Mouse (Mus musculus): ENCODE results near the gene Snap47. TPM values are rescaled to one million over a fixed set of nuclear protein-coding genes. Genes with fewer than 3 reads are reported as not detected.
A peak's percentile ranks its signal among the peaks of the same experiment; 100 is the strongest.

The Snap47 gene
- polyA plus RNA-seq, 1 experiment from 2014 or later = 130 TPM

DNA sequence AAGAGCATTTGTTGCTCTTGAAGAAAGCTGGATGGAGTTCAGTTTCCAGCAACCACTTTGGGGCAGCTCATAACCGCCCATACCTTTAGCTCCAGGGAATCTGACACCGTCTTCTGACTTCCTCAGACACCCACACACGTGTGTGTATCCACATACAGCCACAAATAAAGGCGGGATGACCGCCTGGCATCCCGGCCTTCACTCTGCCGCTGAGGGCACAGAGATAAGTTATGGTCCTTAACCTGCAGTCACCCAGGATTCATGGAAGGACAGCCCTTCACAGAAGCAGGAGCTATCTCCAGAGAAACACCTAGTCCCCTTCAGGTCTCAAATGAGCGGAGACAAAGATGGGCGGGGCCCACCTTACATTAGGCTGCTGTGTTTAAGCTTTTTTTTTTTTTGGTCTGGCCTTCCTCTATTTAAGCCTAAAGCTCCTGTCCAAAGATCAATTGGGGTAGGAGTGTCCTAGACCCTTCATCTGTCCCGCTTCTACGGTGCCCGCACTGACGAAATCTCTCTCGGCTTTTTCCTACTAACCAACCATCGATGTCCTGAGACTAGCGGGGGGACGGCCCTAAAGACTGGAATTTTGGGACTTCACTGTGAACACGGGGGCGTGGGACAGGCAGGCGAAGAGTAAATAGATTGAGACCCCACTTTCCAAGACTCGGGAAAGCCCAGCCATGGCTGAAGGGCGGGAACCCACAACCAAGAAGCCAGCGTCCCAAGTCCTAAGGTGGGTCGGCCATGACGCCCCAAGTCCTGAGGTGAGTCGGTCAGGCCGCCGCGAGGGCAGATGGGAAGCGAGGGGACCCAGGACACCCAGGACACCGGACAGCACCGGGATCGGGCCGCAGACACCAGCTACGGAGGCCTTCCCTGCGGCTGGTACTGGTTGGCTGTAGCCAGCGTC, 20.7 kb upstream of the Snap47 start:
- no peaks in the 10 kb centered on the region for H3K36me3 ChIP-seq (ENCODE audit: control insufficient read depth, insufficient read depth, low read length)
- DNase-seq (ENCODE audit: low spot score) (no peak), ATAC-seq (replicated peaks; ENCODE audit: low FRiP score) (peak; percentile 63)
- H3K27me3 ChIP-seq (ENCODE audit: control insufficient read depth, insufficient read depth, low read length) = no peaks in the 10 kb centered on the region
- 7% methylated on average over 37 of the region's 37 CpGs for WGBS
- H3K27ac ChIP-seq (ENCODE audit: low read depth, low read length) = peak overlapping the region; percentile 47; the same call in 1 of the 2 replicates
- peak overlapping the region; percentile 79 for H3K9ac ChIP-seq (ENCODE audit: low read length)
- H3K4me3 ChIP-seq (ENCODE audit: low read depth, low read length) = peak overlapping the region; percentile 80
- H3K4me1 ChIP-seq (replicated peaks; ENCODE audit: control insufficient read depth, insufficient read depth, low read length) = peaks cover 4% of the 10 kb centered on the region; the same call in 1 of the 2 replicates
- H3K9me3 ChIP-seq (ENCODE audit: control insufficient read depth, low read length) = no peaks in the 10 kb centered on the region
- H3K4me2 ChIP-seq (ENCODE audit: low read depth, low read length, severe bottlenecking) = peak overlapping the region; percentile 54

DNA sequence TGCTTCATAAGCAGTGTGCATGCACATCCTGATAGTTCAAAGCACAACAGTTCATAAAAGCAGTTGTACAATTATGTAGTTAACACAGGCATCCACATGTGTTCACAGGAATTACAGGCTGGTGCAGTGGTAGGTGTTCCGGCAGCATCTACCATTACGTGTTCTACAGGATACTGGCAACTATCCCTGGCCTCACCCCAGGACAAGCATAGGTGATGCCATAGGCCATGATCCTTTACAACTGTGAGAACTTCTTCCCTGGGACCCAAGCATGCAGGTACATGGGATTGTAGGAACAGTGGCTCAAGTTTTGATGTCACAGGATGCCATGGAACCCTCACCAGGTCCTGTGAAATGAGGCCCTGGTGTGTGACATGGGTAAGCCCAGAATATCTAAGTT, 9.5 kb upstream of the Snap47 start:
- ATAC-seq (replicated peaks; ENCODE audit: low FRiP score) (no peak), DNase-seq (ENCODE audit: low spot score) (no peak)
- H3K9ac ChIP-seq (ENCODE audit: low read length) = no peak overlapping the region
- no peak overlapping the region for H3K27ac ChIP-seq (ENCODE audit: low read depth, low read length)
- no peak overlapping the region for H3K4me3 ChIP-seq (ENCODE audit: low read depth, low read length)
- peaks cover 14% of the 10 kb centered on the region; the same call in 1 of the 2 replicates for H3K9me3 ChIP-seq (ENCODE audit: control insufficient read depth, low read length)
- no peak overlapping the region for H3K4me2 ChIP-seq (ENCODE audit: low read depth, low read length, severe bottlenecking)
- peaks cover 24% of the 10 kb centered on the region for H3K36me3 ChIP-seq (ENCODE audit: control insufficient read depth, insufficient read depth, low read length)
- no peaks in the 10 kb centered on the region for H3K27me3 ChIP-seq (ENCODE audit: control insufficient read depth, insufficient read depth, low read length)
- WGBS = 94% methylated on average over 2 of the region's 2 CpGs
- H3K4me1 ChIP-seq (replicated peaks; ENCODE audit: control insufficient read depth, insufficient read depth, low read length) = no peaks in the 10 kb centered on the region

DNA sequence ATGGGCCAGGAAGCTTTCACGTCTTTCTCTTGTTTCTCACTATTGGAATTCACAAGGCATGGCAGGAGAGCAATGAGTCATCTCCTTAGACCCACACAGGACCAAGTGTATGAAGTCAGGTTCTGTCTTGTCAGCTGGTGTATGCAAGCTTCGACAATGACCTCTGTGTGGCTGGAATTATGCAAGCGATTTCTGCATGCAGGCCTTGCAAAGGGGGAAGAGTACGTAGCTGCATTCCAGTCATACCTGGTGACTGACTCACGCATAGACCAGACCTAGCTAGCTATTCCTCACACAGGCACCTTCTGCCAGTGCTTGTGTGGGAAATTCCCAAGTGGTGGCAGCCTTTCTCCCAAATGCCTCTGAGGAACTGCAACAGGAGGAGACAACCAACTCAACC, 8.0 kb upstream of the Snap47 start:
- H3K9me3 ChIP-seq (ENCODE audit: control insufficient read depth, low read length) = peaks cover 11% of the 10 kb centered on the region; the same call in 1 of the 2 replicates
- DNase-seq (ENCODE audit: low spot score) = no peak
- no peak for ATAC-seq (replicated peaks; ENCODE audit: low FRiP score)
- H3K4me1 ChIP-seq (replicated peaks; ENCODE audit: control insufficient read depth, insufficient read depth, low read length) = no peaks in the 10 kb centered on the region
- no peaks in the 10 kb centered on the region for H3K27me3 ChIP-seq (ENCODE audit: control insufficient read depth, insufficient read depth, low read length)
- H3K4me3 ChIP-seq (ENCODE audit: low read depth, low read length) = no peak overlapping the region
- no peak overlapping the region for H3K4me2 ChIP-seq (ENCODE audit: low read depth, low read length, severe bottlenecking)
- peaks cover 26% of the 10 kb centered on the region for H3K36me3 ChIP-seq (ENCODE audit: control insufficient read depth, insufficient read depth, low read length)
- WGBS = 61% methylated on average over 5 of the region's 5 CpGs
- no peak overlapping the region for H3K9ac ChIP-seq (ENCODE audit: low read length)
- H3K27ac ChIP-seq (ENCODE audit: low read depth, low read length) = no peak overlapping the region

DNA sequence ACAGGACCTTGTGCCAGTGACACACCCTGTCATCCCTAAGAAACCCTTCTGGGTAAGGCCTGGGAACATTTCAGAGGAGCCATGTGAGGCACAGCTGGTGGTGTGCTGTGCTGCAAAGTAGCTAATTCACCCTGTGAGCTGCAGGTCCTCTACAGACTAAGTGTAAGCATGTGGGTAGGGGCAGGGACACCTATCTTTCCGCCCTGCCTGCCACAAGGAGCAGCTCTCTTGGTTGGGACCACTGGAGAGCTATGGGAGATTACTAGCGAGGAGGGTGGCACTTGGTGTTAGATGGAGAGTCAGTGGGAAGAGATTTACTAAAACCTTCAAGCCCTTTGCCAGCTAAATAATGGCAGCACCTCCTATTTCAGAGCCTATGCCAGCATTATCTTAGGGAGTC, 5.9 kb upstream of the Snap47 start:
- no peaks in the 10 kb centered on the region for H3K9me3 ChIP-seq (ENCODE audit: control insufficient read depth, low read length)
- H3K27ac ChIP-seq (ENCODE audit: low read depth, low read length) = no peak overlapping the region
- H3K27me3 ChIP-seq (ENCODE audit: control insufficient read depth, insufficient read depth, low read length) = no peaks in the 10 kb centered on the region
- no peak for ATAC-seq (replicated peaks; ENCODE audit: low FRiP score)
- H3K4me3 ChIP-seq (ENCODE audit: low read depth, low read length) = no peak overlapping the region
- H3K4me1 ChIP-seq (replicated peaks; ENCODE audit: control insufficient read depth, insufficient read depth, low read length) = no peaks in the 10 kb centered on the region
- no peak overlapping the region for H3K4me2 ChIP-seq (ENCODE audit: low read depth, low read length, severe bottlenecking)
- no peak overlapping the region for H3K9ac ChIP-seq (ENCODE audit: low read length)
- 85% methylated on average over 2 of the region's 2 CpGs for WGBS
- DNase-seq (ENCODE audit: low spot score) = no peak
- peaks cover 7% of the 10 kb centered on the region for H3K36me3 ChIP-seq (ENCODE audit: control insufficient read depth, insufficient read depth, low read length)

DNA sequence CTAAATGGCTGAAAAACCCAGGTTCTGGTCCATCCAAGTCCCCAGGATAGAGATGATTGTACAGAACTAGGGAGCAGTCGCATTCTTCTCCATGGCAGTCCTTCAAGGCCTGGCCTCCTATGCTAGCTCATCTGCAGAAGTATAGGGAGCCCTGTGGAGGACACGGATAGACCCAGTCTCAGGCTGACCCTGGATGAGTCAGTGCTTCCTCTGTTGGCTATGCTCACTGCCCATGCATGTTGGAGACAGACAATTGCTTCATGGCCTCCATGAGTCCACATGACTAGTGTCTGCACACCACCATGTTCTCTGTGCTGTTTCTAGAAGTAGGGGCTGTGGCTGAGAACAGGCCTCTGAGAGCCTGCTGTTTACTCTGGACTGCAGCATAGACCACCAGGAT, 5.4 kb upstream of the Snap47 start:
- no peaks in the 10 kb centered on the region for H3K4me1 ChIP-seq (replicated peaks; ENCODE audit: control insufficient read depth, insufficient read depth, low read length)
- DNase-seq (ENCODE audit: low spot score) (no peak), ATAC-seq (replicated peaks; ENCODE audit: low FRiP score) (no peak)
- 100% methylated on average over 2 of the region's 2 CpGs for WGBS
- H3K4me2 ChIP-seq (ENCODE audit: low read depth, low read length, severe bottlenecking) = no peak overlapping the region
- H3K4me3 ChIP-seq (ENCODE audit: low read depth, low read length) = no peak overlapping the region
- no peak overlapping the region for H3K9ac ChIP-seq (ENCODE audit: low read length)
- peaks cover 7% of the 10 kb centered on the region for H3K36me3 ChIP-seq (ENCODE audit: control insufficient read depth, insufficient read depth, low read length)
- H3K27ac ChIP-seq (ENCODE audit: low read depth, low read length) = no peak overlapping the region
- H3K9me3 ChIP-seq (ENCODE audit: control insufficient read depth, low read length) = no peaks in the 10 kb centered on the region
- H3K27me3 ChIP-seq (ENCODE audit: control insufficient read depth, insufficient read depth, low read length) = no peaks in the 10 kb centered on the region

DNA sequence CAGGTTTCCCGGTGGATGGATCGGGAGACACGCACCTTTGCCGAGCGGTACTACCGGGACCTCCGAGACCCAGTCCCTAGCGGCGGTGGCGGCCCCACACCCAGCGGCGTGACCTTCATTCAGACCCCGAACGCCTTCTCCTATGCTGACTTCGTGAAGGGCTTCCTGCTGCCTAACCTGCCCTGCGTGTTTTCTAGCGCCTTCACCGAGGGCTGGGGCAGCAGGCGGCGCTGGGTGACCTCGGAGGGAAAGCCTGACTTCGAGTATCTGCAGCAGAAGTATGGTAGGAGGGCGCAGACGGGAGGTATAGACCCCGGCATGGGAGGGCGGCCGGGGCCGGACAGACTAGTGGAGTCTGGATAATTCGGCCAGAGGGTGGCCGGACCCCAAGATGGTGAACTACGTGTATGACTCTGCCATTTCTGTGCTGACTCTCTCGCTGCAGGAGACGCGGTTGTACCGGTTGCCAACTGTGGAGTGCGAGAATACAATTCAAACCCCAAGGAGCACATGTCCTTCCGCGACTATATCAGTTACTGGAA, 685 bp downstream of the Snap47 start:
- peaks cover 6% of the 10 kb centered on the region for H3K4me1 ChIP-seq (replicated peaks; ENCODE audit: control insufficient read depth, insufficient read depth, low read length)
- H3K4me3 ChIP-seq (ENCODE audit: low read depth, low read length) = peak overlapping the region; percentile 79
- peak overlapping the region; percentile 71 for H3K4me2 ChIP-seq (ENCODE audit: low read depth, low read length, severe bottlenecking)
- H3K9me3 ChIP-seq (ENCODE audit: control insufficient read depth, low read length) = no peaks in the 10 kb centered on the region
- peak; percentile 72 for DNase-seq (ENCODE audit: low spot score)
- peak overlapping the region; percentile 75 for H3K9ac ChIP-seq (ENCODE audit: low read length)
- peaks cover under 1% of the 10 kb centered on the region for H3K36me3 ChIP-seq (ENCODE audit: control insufficient read depth, insufficient read depth, low read length)
- no peaks in the 10 kb centered on the region for H3K27me3 ChIP-seq (ENCODE audit: control insufficient read depth, insufficient read depth, low read length)
- WGBS = 1% methylated on average over 38 of the region's 38 CpGs
- H3K27ac ChIP-seq (ENCODE audit: low read depth, low read length) = no peak overlapping the region
- ATAC-seq (replicated peaks; ENCODE audit: low FRiP score) = peak; percentile 75

DNA sequence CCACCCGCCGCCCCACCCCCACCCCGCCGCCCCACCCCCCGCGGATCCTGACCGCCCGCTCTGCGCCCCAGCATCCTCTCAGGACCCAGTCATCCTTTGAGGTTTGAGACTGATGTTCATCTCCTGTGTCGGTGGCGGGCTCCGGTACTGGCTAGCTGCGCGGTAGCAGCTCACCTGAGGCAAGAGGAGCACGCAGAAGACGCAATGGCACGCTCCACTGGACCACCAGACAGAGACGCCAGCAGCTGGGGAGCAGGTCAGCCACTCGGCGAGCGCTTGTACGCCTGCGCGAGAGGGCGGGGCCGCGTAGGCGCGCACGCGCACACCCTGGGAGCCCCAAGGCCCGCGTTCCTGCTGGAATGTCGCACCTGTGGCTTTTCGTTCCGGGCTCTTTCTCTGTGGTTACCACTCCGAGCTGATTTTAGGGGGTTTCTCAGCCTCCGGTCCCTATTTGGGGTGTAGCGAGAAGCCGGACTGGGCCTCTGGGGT, 1.2 kb downstream of the Snap47 start, which contains the start of gene Jmjd4:
Gene Jmjd4 (plus strand): TSS at position 305 of the 489 bp plus-strand sequence.
- under 1% methylated on average over 36 of the region's 40 CpGs for WGBS
- Histone ChIP-seq H3K9ac (ENCODE audit: low read length) (peak within 1 kb of the TSS; percentile 75), H3K27me3 (ENCODE audit: control insufficient read depth, insufficient read depth, low read length) (no peaks in the 10 kb centered on the region), H3K36me3 (ENCODE audit: control insufficient read depth, insufficient read depth, low read length) (no peaks in the 10 kb centered on the region; the same call in 1 of the 2 replicates), H3K27ac (ENCODE audit: low read depth, low read length) (no peak within 1 kb of the TSS), H3K4me2 (ENCODE audit: low read depth, low read length, severe bottlenecking) (peak within 1 kb of the TSS; percentile 71), H3K4me1 (replicated peaks; ENCODE audit: control insufficient read depth, insufficient read depth, low read length) (peaks cover 6% of the 10 kb centered on the region), H3K4me3 (ENCODE audit: low read depth, low read length) (peak within 1 kb of the TSS; percentile 79), H3K9me3 (ENCODE audit: control insufficient read depth, low read length) (no peaks in the 10 kb centered on the region)
- ATAC-seq (replicated peaks; ENCODE audit: low FRiP score) (peak; percentile 94), DNase-seq (ENCODE audit: low spot score) (peak; percentile 94)

DNA sequence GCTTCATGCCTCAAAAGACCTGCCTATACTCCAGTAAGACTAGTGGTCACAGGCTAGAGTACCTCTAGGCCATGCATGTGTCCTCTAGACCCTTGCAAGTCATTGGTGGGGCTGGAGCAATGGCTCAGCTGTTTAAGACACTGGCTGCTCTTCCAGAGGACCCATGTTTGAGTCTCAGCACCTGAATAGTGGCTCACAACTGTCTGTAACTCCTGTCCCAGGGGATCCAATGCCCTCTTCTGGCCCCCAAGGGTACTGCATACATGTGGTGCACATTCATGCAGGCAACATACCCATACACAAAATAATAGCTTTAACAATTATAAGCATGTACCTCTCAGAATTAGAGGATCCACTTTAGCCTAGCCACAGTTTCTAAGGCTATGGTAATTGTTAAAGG, 7.9 kb downstream of the Snap47 start:
- Histone ChIP-seq H3K4me3 (ENCODE audit: low read depth, low read length) (no peak overlapping the region), H3K27me3 (ENCODE audit: control insufficient read depth, insufficient read depth, low read length) (no peaks in the 10 kb centered on the region), H3K4me1 (replicated peaks; ENCODE audit: control insufficient read depth, insufficient read depth, low read length) (no peaks in the 10 kb centered on the region), H3K9ac (ENCODE audit: low read length) (no peak overlapping the region), H3K36me3 (ENCODE audit: control insufficient read depth, insufficient read depth, low read length) (no peaks in the 10 kb centered on the region; the same call in 1 of the 2 replicates), H3K27ac (ENCODE audit: low read depth, low read length) (no peak overlapping the region), H3K9me3 (ENCODE audit: control insufficient read depth, low read length) (no peaks in the 10 kb centered on the region), H3K4me2 (ENCODE audit: low read depth, low read length, severe bottlenecking) (no peak overlapping the region)
- no peak for ATAC-seq (replicated peaks; ENCODE audit: low FRiP score)
- peak; percentile 30 for DNase-seq (ENCODE audit: low spot score)

All from forebrain, embryonic 11.5 days (tissue).